Mouse (Mus musculus): ENCODE measurements around the gene Snx8. TPM values are rescaled to one million over a fixed set of nuclear protein-coding genes. Genes with fewer than 3 reads are reported as not detected.

Snx8 gene
- polyA plus RNA-seq (2015; fragmentation: Nextera tagmentation; extraction: Ambion mirVana), result 17.9 and 18.8 TPM in 2 replicates

- peak within 1 kb of the TSS; percentile 76 for H3K4me3 ChIP-seq
- H3K9me3 ChIP-seq, result no peaks in the 10 kb centered on the region
- no peaks in the 10 kb centered on the region for H3K36me3 ChIP-seq
- H3K9ac ChIP-seq (replicated peaks), result peak within 1 kb of the TSS; percentile 68
- 0 out of 2 replicates have a peak within 1 kb of the TSS, but pooled peaks have one; percentile 24 for H3K27ac ChIP-seq (replicated peaks)
- peaks cover 21% of the 10 kb centered on the region for H3K4me1 ChIP-seq
- peak; percentile 94 for ATAC-seq (replicated peaks)
- peak within 1 kb of the TSS; percentile 96 for H3K4me2 ChIP-seq (replicated peaks)
- H3K27me3 ChIP-seq, result no peaks in the 10 kb centered on the region
- 2% methylated on average over 61 of the region's 63 CpGs for WGBS
These were observed at the start of gene Snx8 for GRCm38 (mm10) chr5:140388588-140389576. TSS of gene Snx8 (minus strand) at chr5:140389262.

- H3K36me3 ChIP-seq, result peaks cover 43% of the 10 kb centered on the region
- no peak overlapping the region for H3K9ac ChIP-seq (replicated peaks)
- H3K4me1 ChIP-seq, result peaks cover 19% of the 10 kb centered on the region
- H3K4me2 ChIP-seq (replicated peaks), result no peak overlapping the region
- no peak overlapping the region for H3K27ac ChIP-seq (replicated peaks)
- 96% methylated on average over 17 of the region's 17 CpGs for WGBS
- H3K27me3 ChIP-seq, result no peaks in the 10 kb centered on the region
- H3K4me3 ChIP-seq, result no peak overlapping the region
- ATAC-seq (replicated peaks), result no peak
- no peaks in the 10 kb centered on the region for H3K9me3 ChIP-seq
These were observed 36.1 kb upstream of the Snx8 start for GRCm38 (mm10) chr5:140425016-140425783.

- H3K9ac ChIP-seq (replicated peaks), result peak overlapping the region; percentile 93
- no peak for ATAC-seq (replicated peaks)
- H3K4me1 ChIP-seq, result peaks cover 31% of the 10 kb centered on the region
- H3K36me3 ChIP-seq, result 0 out of 2 replicates have a peak, but pooled peaks cover 5% of the 10 kb centered on the region
- H3K27me3 ChIP-seq, result no peaks in the 10 kb centered on the region
- no peaks in the 10 kb centered on the region for H3K9me3 ChIP-seq
- no peak overlapping the region for H3K27ac ChIP-seq (replicated peaks)
- 68% methylated on average over 4 of the region's 4 CpGs for WGBS
- peak overlapping the region; percentile 90 for H3K4me2 ChIP-seq (replicated peaks)
- H3K4me3 ChIP-seq, result peak overlapping the region; percentile 98
These were observed 31.6 kb upstream of the Snx8 start for GRCm38 (mm10) chr5:140420616-140421015.

GRCm38 (mm10) chr5:140419442-140420080, 30.5 kb upstream of the Snx8 start:
- H3K4me1 ChIP-seq, result peaks cover 31% of the 10 kb centered on the region
- no peaks in the 10 kb centered on the region for H3K27me3 ChIP-seq
- H3K36me3 ChIP-seq, result 0 out of 2 replicates have a peak, but pooled peaks cover 5% of the 10 kb centered on the region
- H3K9ac ChIP-seq (replicated peaks), result peak overlapping the region; percentile 93
- peak; percentile 31; the same call in 1 of the 2 replicates for ATAC-seq (replicated peaks)
- H3K4me3 ChIP-seq, result peak overlapping the region; percentile 98
- no peaks in the 10 kb centered on the region for H3K9me3 ChIP-seq
- H3K27ac ChIP-seq (replicated peaks), result peak overlapping the region; percentile 93
- WGBS, result under 1% methylated on average over 62 of the region's 62 CpGs
- peak overlapping the region; percentile 90 for H3K4me2 ChIP-seq (replicated peaks)

- peak within 1 kb of the TSS; percentile 93 for H3K9ac ChIP-seq (replicated peaks)
- under 1% methylated on average over 65 of the region's 65 CpGs for WGBS
- H3K9me3 ChIP-seq, result no peaks in the 10 kb centered on the region
- peak; percentile 95 for ATAC-seq (replicated peaks)
- H3K27me3 ChIP-seq, result no peaks in the 10 kb centered on the region
- H3K27ac ChIP-seq (replicated peaks), result peak within 1 kb of the TSS; percentile 93
- H3K4me2 ChIP-seq (replicated peaks), result peak within 1 kb of the TSS; percentile 90
- H3K4me3 ChIP-seq, result peak within 1 kb of the TSS; percentile 98
- peaks cover 31% of the 10 kb centered on the region for H3K4me1 ChIP-seq
- H3K36me3 ChIP-seq, result 0 out of 2 replicates have a peak, but pooled peaks cover 5% of the 10 kb centered on the region
These were observed 29.7 kb upstream of the Snx8 start, which contains the start of gene Eif3b for GRCm38 (mm10) chr5:140418489-140419441. TSS of gene Eif3b (plus strand) at chr5:140419328.

- Histone ChIP-seq H3K27me3 (no peaks in the 10 kb centered on the region), H3K4me2 (replicated peaks) (peak overlapping the region; percentile 90), H3K4me3 (peak overlapping the region; percentile 98), H3K4me1 (peaks cover 31% of the 10 kb centered on the region), H3K27ac (replicated peaks) (peak overlapping the region; percentile 93), H3K9me3 (no peaks in the 10 kb centered on the region), H3K9ac (replicated peaks) (peak overlapping the region; percentile 93), H3K36me3 (0 out of 2 replicates have a peak, but pooled peaks cover 2% of the 10 kb centered on the region)
- ATAC-seq (replicated peaks), result no peak
- 1% methylated on average over 12 of the region's 12 CpGs for WGBS
These were observed 29.0 kb upstream of the Snx8 start for GRCm38 (mm10) chr5:140418106-140418488.

- H3K9me3 ChIP-seq, result no peaks in the 10 kb centered on the region
- no peak for ATAC-seq (replicated peaks)
These were observed 25.6 kb upstream of the Snx8 start for GRCm38 (mm10) chr5:140414647-140415046.

GRCm38 (mm10) chr5:140411339-140411738, 22.3 kb upstream of the Snx8 start:
- H3K27ac ChIP-seq (replicated peaks), result no peak overlapping the region
- no peak overlapping the region for H3K4me2 ChIP-seq (replicated peaks)
- no peak for ATAC-seq (replicated peaks)
- H3K9ac ChIP-seq (replicated peaks), result no peak overlapping the region
- WGBS, result 44% methylated on average over 8 of the region's 8 CpGs
- no peaks in the 10 kb centered on the region for H3K9me3 ChIP-seq
- H3K27me3 ChIP-seq, result no peaks in the 10 kb centered on the region
- no peak overlapping the region for H3K4me3 ChIP-seq
- no peaks in the 10 kb centered on the region for H3K36me3 ChIP-seq
- no peaks in the 10 kb centered on the region for H3K4me1 ChIP-seq

More at GRCm38 (mm10) chr5:140414647-140415046, 25.6 kb upstream of the Snx8 start:
- Histone ChIP-seq H3K36me3 (no peaks in the 10 kb centered on the region), H3K4me3 (no peak overlapping the region), H3K27ac (replicated peaks) (no peak overlapping the region), H3K4me2 (replicated peaks) (no peak overlapping the region), H3K9ac (replicated peaks) (no peak overlapping the region), H3K27me3 (no peaks in the 10 kb centered on the region), H3K4me1 (peaks cover 6% of the 10 kb centered on the region)
- WGBS, result 69% methylated on average over 4 of the region's 4 CpGs

- no peak overlapping the region for H3K27ac ChIP-seq (replicated peaks)
- H3K4me1 ChIP-seq, result no peaks in the 10 kb centered on the region
- no peaks in the 10 kb centered on the region for H3K9me3 ChIP-seq
- H3K9ac ChIP-seq (replicated peaks), result no peak overlapping the region
- H3K4me2 ChIP-seq (replicated peaks), result no peak overlapping the region
- no peaks in the 10 kb centered on the region for H3K27me3 ChIP-seq
- H3K36me3 ChIP-seq, result no peaks in the 10 kb centered on the region
- no peak overlapping the region for H3K4me3 ChIP-seq
- ATAC-seq (replicated peaks), result no peak
These were observed 19.7 kb upstream of the Snx8 start for GRCm38 (mm10) chr5:140408801-140409200.

GRCm38 (mm10) chr5:140406666-140407065, 17.6 kb upstream of the Snx8 start:
- WGBS, result 82% methylated on average over 6 of the region's 6 CpGs
- H3K9ac ChIP-seq (replicated peaks), result no peak overlapping the region

More at GRCm38 (mm10) chr5:140406666-140407065, 17.6 kb upstream of the Snx8 start:
- Histone ChIP-seq H3K36me3 (no peaks in the 10 kb centered on the region), H3K4me3 (no peak overlapping the region), H3K4me2 (replicated peaks) (no peak overlapping the region), H3K27ac (replicated peaks) (no peak overlapping the region), H3K27me3 (no peaks in the 10 kb centered on the region), H3K9me3 (no peaks in the 10 kb centered on the region), H3K4me1 (no peaks in the 10 kb centered on the region)
- no peak for ATAC-seq (replicated peaks)
